Mouse (Mus musculus) lung, postnatal 0 days (tissue): ENCODE data around the gene Cldn14.

Experiments
- CTCF ChIP-seq: IDR thresholded peaks from 2 replicates; pipeline ENCODE4 v1.5.1; 2016; ENCODE audit warnings: antibody characterized with exemption, mild to moderate bottlenecking
- EP300 ChIP-seq: IDR thresholded peaks from 2 replicates; pipeline ENCODE4 v1.6.1; 2016; ENCODE audit warnings: antibody characterized with exemption, mild to moderate bottlenecking, control low read depth

DNA sequence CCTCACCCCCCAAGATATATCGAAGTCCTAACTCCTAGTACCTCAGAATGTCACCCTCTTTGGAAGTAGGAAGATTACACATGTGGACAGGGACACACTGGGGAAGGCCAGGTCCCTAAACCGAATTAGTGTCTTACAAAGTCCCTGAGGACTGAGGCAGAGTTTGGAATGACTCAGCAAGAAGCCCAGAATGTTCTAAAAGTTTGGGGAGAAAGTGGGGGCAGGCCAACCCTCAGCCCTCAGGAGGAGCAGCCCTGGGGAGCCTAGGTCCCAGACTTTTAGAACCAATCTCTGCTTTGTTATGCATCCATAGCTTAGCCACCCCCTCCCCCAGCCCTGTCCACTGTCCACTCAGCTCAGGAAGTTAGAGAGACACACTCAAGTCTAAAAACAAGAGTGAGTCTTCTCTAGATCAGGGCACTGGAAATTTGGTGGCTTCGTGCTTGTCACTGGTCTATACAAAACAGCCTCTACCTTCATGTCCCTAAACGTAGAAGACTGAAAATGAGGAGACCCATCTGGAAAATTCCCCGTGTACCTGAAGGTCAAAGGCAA, 85.7 kb downstream of the Cldn14 start:
- TF ChIP-seq CTCF = no peak
- no peak for TF ChIP-seq EP300
